Mouse (Mus musculus): ENCODE data around the gene Irgc1. TPM values are rescaled to one million over a fixed set of nuclear protein-coding genes. Genes with fewer than 3 reads are reported as not detected.

Irgc1 gene
- polyA plus RNA-seq, 1 experiment from 2014 or later, result 0.07 TPM

- peaks cover 3% of the 10 kb centered on the region; the same call in 1 of the 2 replicates for H3K9me3 ChIP-seq (ENCODE audit: control insufficient read depth, low read length)
- peak overlapping the region; percentile 99 for H3K27ac ChIP-seq (ENCODE audit: low read length)
- ATAC-seq, result no peak; the same call in none of the 2 replicates
- peak overlapping the region; percentile 71 for H3K4me2 ChIP-seq (ENCODE audit: low read depth, low read length)
- peak overlapping the region; percentile 67 for H3K4me3 ChIP-seq (ENCODE audit: low read length)
- WGBS, result 18% methylated on average over 3 of the region's 3 CpGs
- H3K27me3 ChIP-seq (replicated peaks; ENCODE audit: control insufficient read depth, insufficient read depth, low read length), result no peaks in the 10 kb centered on the region
- H3K9ac ChIP-seq (ENCODE audit: low read depth, low read length), result peak overlapping the region; percentile 82
- peaks cover 5% of the 10 kb centered on the region; the same call in 1 of the 2 replicates for H3K4me1 ChIP-seq (ENCODE audit: control insufficient read depth, insufficient read depth, low read length)
- 0 out of 2 replicates have a peak, but pooled peaks cover 3% of the 10 kb centered on the region for H3K36me3 ChIP-seq (ENCODE audit: control insufficient read depth, insufficient read depth, low read length)
Measured at GRCm38 (mm10) chr7:24400082-24400452, 52.0 kb downstream of the Irgc1 start.

DNA sequence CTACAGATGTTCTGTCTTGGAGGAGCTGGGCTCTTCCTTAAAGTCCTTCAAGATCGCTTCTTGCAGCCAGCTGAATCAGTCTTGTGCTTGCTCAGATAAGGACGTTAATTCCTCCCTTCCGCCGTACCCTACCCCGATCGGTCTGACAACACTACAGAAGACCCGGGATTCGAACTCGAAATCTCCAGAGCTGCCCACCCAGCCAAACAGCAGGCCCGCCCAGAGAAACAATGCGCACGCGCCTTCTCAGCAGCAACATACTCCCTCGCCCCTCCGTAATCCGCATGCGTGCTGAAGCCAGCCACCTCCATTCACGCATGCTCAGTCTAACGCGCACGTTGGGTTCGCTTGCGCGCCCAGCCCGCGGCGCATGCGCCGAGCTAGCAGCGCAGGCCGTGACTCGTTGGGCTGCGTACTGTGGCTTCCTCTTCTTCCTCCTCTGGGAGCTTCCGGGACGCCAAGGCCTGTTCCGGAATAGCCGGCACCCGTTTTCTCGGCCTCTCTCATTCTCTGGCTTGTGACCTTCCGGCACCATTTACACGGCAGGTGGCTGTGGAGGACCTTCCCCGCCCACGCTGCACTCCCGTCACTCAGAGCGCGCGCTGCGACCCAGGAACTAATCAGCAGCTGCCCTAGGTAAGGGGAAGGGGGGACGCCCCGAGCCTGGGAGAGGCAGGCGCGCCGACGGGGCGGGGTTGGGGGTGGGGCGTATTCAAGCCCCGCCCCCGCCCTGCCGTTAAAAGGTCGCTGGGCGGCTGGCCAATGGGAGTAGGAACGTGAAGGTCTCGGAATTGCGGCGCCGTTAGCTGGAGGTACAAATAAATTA lies 52.6 kb downstream of the Irgc1 start, which contains the start of gene Smg9:
Gene Smg9, plus strand, starts transcription at position 364 of the 826 bp plus-strand sequence.
- H3K9ac ChIP-seq (ENCODE audit: low read depth, low read length), result peak within 1 kb of the TSS; percentile 82
- H3K36me3 ChIP-seq (ENCODE audit: control insufficient read depth, insufficient read depth, low read length), result 0 out of 2 replicates have a peak, but pooled peaks cover 3% of the 10 kb centered on the region
- ATAC-seq, result peak; percentile 97
- H3K4me1 ChIP-seq (ENCODE audit: control insufficient read depth, insufficient read depth, low read length), result peaks cover 5% of the 10 kb centered on the region
- H3K27ac ChIP-seq (ENCODE audit: low read length), result peak within 1 kb of the TSS; percentile 99
- H3K9me3 ChIP-seq (ENCODE audit: control insufficient read depth, low read length), result peaks cover 3% of the 10 kb centered on the region; the same call in 1 of the 2 replicates
- H3K4me3 ChIP-seq (ENCODE audit: low read length), result peak within 1 kb of the TSS; percentile 67
- no peaks in the 10 kb centered on the region for H3K27me3 ChIP-seq (replicated peaks; ENCODE audit: control insufficient read depth, insufficient read depth, low read length)
- WGBS, result 2% methylated on average over 66 of the region's 66 CpGs
- H3K4me2 ChIP-seq (ENCODE audit: low read depth, low read length), result peak within 1 kb of the TSS; percentile 71

DNA sequence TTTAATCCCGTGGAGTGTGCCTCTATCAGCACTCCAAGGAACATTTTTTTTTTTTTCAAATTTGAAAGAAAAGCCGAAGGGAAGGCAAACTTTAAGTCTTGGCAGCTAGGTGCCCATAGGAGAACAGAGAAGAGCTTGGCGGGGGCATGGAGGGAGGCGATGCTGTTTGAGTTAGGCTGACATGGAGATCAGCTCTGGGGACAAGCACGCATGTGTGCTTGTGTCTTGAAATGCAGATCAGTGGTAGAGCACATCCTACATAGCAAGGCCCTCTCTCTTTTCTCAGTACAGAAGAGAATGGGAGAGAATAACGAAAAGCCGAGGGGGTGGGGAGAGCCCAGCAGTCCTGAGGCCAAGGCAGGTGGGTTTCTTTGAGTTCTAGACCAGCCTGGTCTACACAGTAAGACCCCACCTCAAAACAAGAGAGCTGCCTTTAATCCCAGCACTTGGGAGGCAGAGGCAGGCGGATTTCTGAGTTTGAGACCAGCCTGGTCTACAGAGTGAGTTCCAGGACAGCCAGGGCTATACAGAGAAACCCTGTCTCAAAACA lies 53.7 kb downstream of the Irgc1 start:
- Histone ChIP-seq H3K4me1 (ENCODE audit: control insufficient read depth, insufficient read depth, low read length) (peaks cover 5% of the 10 kb centered on the region), H3K9ac (ENCODE audit: low read depth, low read length) (no peak overlapping the region), H3K4me3 (ENCODE audit: low read length) (no peak overlapping the region), H3K4me2 (ENCODE audit: low read depth, low read length) (no peak overlapping the region), H3K27ac (ENCODE audit: low read length) (no peak overlapping the region), H3K36me3 (ENCODE audit: control insufficient read depth, insufficient read depth, low read length) (0 out of 2 replicates have a peak, but pooled peaks cover 3% of the 10 kb centered on the region), H3K9me3 (ENCODE audit: control insufficient read depth, low read length) (peaks cover 3% of the 10 kb centered on the region; the same call in 1 of the 2 replicates), H3K27me3 (replicated peaks; ENCODE audit: control insufficient read depth, insufficient read depth, low read length) (no peaks in the 10 kb centered on the region)
- WGBS, result 91% methylated on average over 8 of the region's 8 CpGs
- no peak for ATAC-seq

DNA sequence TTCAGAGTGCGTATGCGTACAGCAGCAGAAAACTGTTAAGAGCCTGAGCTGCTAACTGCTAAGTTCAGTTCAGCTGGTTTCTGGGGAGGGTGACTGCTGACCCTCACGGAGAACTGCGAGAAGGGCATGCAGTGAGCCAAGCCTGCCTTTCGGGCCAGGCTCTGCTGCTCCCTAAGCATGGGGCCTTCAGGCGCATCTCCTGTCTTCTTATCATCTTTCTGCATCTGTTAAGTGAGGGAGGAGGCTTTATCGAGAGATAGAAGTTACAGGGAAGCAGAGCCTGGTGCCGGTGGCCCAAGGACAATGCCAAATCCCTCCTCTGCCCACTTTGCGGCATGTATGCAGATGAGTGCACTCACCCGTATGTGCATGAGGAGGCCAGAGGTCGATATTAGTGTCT lies 55.3 kb downstream of the Irgc1 start:
- H3K4me1 ChIP-seq (ENCODE audit: control insufficient read depth, insufficient read depth, low read length), result peaks cover 5% of the 10 kb centered on the region
- ATAC-seq, result no peak
- WGBS, result 59% methylated on average over 11 of the region's 11 CpGs
- no peak overlapping the region for H3K4me2 ChIP-seq (ENCODE audit: low read depth, low read length)
- no peak overlapping the region for H3K9ac ChIP-seq (ENCODE audit: low read depth, low read length)
- 0 out of 2 replicates have a peak overlapping the region, but pooled peaks have one; percentile 22 for H3K27ac ChIP-seq (ENCODE audit: low read length)
- no peak overlapping the region for H3K4me3 ChIP-seq (ENCODE audit: low read length)
- H3K36me3 ChIP-seq (ENCODE audit: control insufficient read depth, insufficient read depth, low read length), result 0 out of 2 replicates have a peak, but pooled peaks cover 3% of the 10 kb centered on the region
- no peaks in the 10 kb centered on the region for H3K27me3 ChIP-seq (replicated peaks; ENCODE audit: control insufficient read depth, insufficient read depth, low read length)
- no peaks in the 10 kb centered on the region for H3K9me3 ChIP-seq (ENCODE audit: control insufficient read depth, low read length)

DNA sequence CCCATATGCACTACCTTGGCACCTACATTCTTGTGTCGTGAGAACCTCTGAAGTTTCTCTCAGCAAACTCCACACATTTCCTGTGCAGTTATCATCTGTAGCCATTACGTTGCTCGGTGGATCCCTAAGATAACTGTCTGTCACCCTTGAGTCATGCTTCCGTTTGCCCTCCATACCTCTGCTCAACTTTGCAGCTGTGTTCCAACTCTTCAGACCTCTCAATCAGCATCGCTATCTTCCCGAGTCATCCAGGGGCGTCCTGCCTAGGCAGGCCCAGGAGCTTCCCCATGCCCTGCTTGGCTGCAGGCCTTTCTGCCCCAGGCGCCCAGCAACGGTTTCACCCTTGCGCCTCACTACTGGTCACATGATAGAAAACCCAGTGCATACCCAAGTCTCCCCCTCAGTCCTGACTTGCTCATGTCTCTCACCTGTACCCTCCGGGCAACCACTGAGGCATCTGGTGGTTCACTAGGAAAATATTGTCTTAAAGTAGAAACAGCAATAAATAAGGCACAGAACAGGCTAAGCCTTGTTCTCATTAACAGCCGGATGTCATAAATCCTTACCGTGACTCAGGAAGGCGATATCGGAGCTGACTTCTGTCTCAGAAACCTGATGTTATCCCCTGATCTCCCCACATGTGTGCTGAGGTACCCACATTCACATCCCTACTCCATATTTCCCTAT lies 57.5 kb downstream of the Irgc1 start:
- Histone ChIP-seq H3K27me3 (replicated peaks; ENCODE audit: control insufficient read depth, insufficient read depth, low read length) (no peaks in the 10 kb centered on the region), H3K4me3 (ENCODE audit: low read length) (no peak overlapping the region), H3K4me2 (ENCODE audit: low read depth, low read length) (no peak overlapping the region), H3K27ac (ENCODE audit: low read length) (no peak overlapping the region), H3K36me3 (ENCODE audit: control insufficient read depth, insufficient read depth, low read length) (no peaks in the 10 kb centered on the region), H3K9me3 (ENCODE audit: control insufficient read depth, low read length) (no peaks in the 10 kb centered on the region), H3K4me1 (ENCODE audit: control insufficient read depth, insufficient read depth, low read length) (peaks cover 14% of the 10 kb centered on the region), H3K9ac (ENCODE audit: low read depth, low read length) (no peak overlapping the region)
- no peak for ATAC-seq
- 66% methylated on average over 15 of the region's 15 CpGs for WGBS

DNA sequence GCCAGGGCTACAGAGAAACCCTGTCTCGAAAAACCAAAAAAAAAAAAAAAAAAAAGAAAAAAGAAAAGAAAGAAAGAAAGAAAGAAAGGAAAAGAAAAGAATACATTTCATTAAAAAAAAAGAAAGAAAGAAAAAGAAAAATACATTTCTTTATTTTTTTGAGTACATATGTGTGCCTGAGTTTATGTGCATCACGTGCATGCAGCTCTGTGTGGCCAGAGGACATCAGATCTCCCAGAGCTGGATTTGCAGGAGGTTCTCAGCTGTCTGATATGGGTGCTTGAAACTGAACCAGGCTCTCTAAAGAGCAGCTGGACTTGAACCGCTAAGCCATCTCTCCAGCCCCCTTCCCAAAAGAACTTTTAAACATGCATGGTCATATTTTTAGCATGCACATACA lies 58.0 kb downstream of the Irgc1 start:
- H3K4me1 ChIP-seq (ENCODE audit: control insufficient read depth, insufficient read depth, low read length), result peaks cover 14% of the 10 kb centered on the region
- H3K9me3 ChIP-seq (ENCODE audit: control insufficient read depth, low read length), result no peaks in the 10 kb centered on the region
- no peak overlapping the region for H3K4me2 ChIP-seq (ENCODE audit: low read depth, low read length)
- H3K4me3 ChIP-seq (ENCODE audit: low read length), result no peak overlapping the region
- H3K36me3 ChIP-seq (ENCODE audit: control insufficient read depth, insufficient read depth, low read length), result no peaks in the 10 kb centered on the region
- H3K27ac ChIP-seq (ENCODE audit: low read length), result no peak overlapping the region
- ATAC-seq, result no peak
- 81% methylated on average over 2 of the region's 3 CpGs for WGBS
- no peak overlapping the region for H3K9ac ChIP-seq (ENCODE audit: low read depth, low read length)
- no peaks in the 10 kb centered on the region for H3K27me3 ChIP-seq (replicated peaks; ENCODE audit: control insufficient read depth, insufficient read depth, low read length)

- H3K27ac ChIP-seq (ENCODE audit: low read length), result no peak overlapping the region; the same call in 1 of the 2 replicates
- WGBS, result 65% methylated on average over 2 of the region's 2 CpGs
- no peaks in the 10 kb centered on the region for H3K9me3 ChIP-seq (ENCODE audit: control insufficient read depth, low read length)
- no peak for ATAC-seq
- H3K4me1 ChIP-seq (ENCODE audit: control insufficient read depth, insufficient read depth, low read length), result peaks cover 10% of the 10 kb centered on the region
- no peak overlapping the region for H3K4me3 ChIP-seq (ENCODE audit: low read length)
- H3K27me3 ChIP-seq (replicated peaks; ENCODE audit: control insufficient read depth, insufficient read depth, low read length), result no peaks in the 10 kb centered on the region
- H3K9ac ChIP-seq (ENCODE audit: low read depth, low read length), result no peak overlapping the region
- H3K4me2 ChIP-seq (ENCODE audit: low read depth, low read length), result no peak overlapping the region
- no peaks in the 10 kb centered on the region for H3K36me3 ChIP-seq (ENCODE audit: control insufficient read depth, insufficient read depth, low read length)
Measured at GRCm38 (mm10) chr7:24391687-24392086, 60.4 kb downstream of the Irgc1 start.

- Histone ChIP-seq H3K27me3 (replicated peaks; ENCODE audit: control insufficient read depth, insufficient read depth, low read length) (no peaks in the 10 kb centered on the region), H3K36me3 (ENCODE audit: control insufficient read depth, insufficient read depth, low read length) (no peaks in the 10 kb centered on the region), H3K27ac (ENCODE audit: low read length) (peak overlapping the region; percentile 37; the same call in 1 of the 2 replicates), H3K4me1 (ENCODE audit: control insufficient read depth, insufficient read depth, low read length) (peaks cover 9% of the 10 kb centered on the region), H3K4me3 (ENCODE audit: low read length) (no peak overlapping the region), H3K9me3 (ENCODE audit: control insufficient read depth, low read length) (no peaks in the 10 kb centered on the region), H3K9ac (ENCODE audit: low read depth, low read length) (peak overlapping the region; percentile 29; the same call in 1 of the 2 replicates), H3K4me2 (ENCODE audit: low read depth, low read length) (peak overlapping the region; percentile 27)
- WGBS, result 5% methylated on average over 5 of the region's 5 CpGs
- peak; percentile 88 for ATAC-seq
Measured at GRCm38 (mm10) chr7:24391077-24391476, 61.0 kb downstream of the Irgc1 start.

- H3K4me3 ChIP-seq (ENCODE audit: low read length), result no peak overlapping the region
- no peaks in the 10 kb centered on the region for H3K9me3 ChIP-seq (ENCODE audit: control insufficient read depth, low read length)
- no peaks in the 10 kb centered on the region for H3K36me3 ChIP-seq (ENCODE audit: control insufficient read depth, insufficient read depth, low read length)
- H3K27ac ChIP-seq (ENCODE audit: low read length), result no peak overlapping the region
- peaks cover 9% of the 10 kb centered on the region for H3K4me1 ChIP-seq (ENCODE audit: control insufficient read depth, insufficient read depth, low read length)
- H3K9ac ChIP-seq (ENCODE audit: low read depth, low read length), result no peak overlapping the region
- no peaks in the 10 kb centered on the region for H3K27me3 ChIP-seq (replicated peaks; ENCODE audit: control insufficient read depth, insufficient read depth, low read length)
- H3K4me2 ChIP-seq (ENCODE audit: low read depth, low read length), result no peak overlapping the region
- WGBS, result 62% methylated on average over 7 of the region's 7 CpGs
- ATAC-seq, result no peak
Measured at GRCm38 (mm10) chr7:24390512-24390911, 61.6 kb downstream of the Irgc1 start.

Measured in intestine, embryonic 16.5 days (tissue).